Mouse (Mus musculus): Measurements from ENCODE around the gene Pom121.

The Pom121 gene

GRCm38 (mm10) chr5:135368312-135368711 lies 26.0 kb downstream of the Pom121 start:
- no peak for DNase-seq (ENCODE audit: inconsistent ontology term)

GRCm38 (mm10) chr5:135367841-135368240 lies 26.5 kb downstream of the Pom121 start:
- no peak for DNase-seq (ENCODE audit: inconsistent ontology term)

- peak; percentile 40 for DNase-seq (ENCODE audit: inconsistent ontology term)
Observed at GRCm38 (mm10) chr5:135363540-135363939, 30.8 kb downstream of the Pom121 start.

- DNase-seq (ENCODE audit: inconsistent ontology term) = no peak
Observed at GRCm38 (mm10) chr5:135362572-135362971, 31.8 kb downstream of the Pom121 start.

- DNase-seq (ENCODE audit: inconsistent ontology term) = no peak
Observed at GRCm38 (mm10) chr5:135359772-135360171, 34.6 kb downstream of the Pom121 start.

- DNase-seq (ENCODE audit: inconsistent ontology term) = no peak
Observed at GRCm38 (mm10) chr5:135357556-135357955, 36.8 kb downstream of the Pom121 start.

GRCm38 (mm10) chr5:135356090-135356489 lies 38.3 kb downstream of the Pom121 start:
- no peak for DNase-seq (ENCODE audit: inconsistent ontology term)

- DNase-seq (ENCODE audit: inconsistent ontology term) = no peak
Observed at GRCm38 (mm10) chr5:135353564-135353963, 40.8 kb downstream of the Pom121 start.

GRCm38 (mm10) chr5:135352995-135353394 lies 41.4 kb downstream of the Pom121 start, which contains the start of gene Trim50:
Gene Trim50 (plus strand): TSS chr5:135353295.
- no peak for DNase-seq (ENCODE audit: inconsistent ontology term)

- DNase-seq (ENCODE audit: inconsistent ontology term) = no peak
Observed at GRCm38 (mm10) chr5:135351606-135352005, 42.7 kb downstream of the Pom121 start.

- DNase-seq (ENCODE audit: inconsistent ontology term) = no peak
Observed at GRCm38 (mm10) chr5:135349862-135350261, 44.5 kb downstream of the Pom121 start, which contains the start of gene Fkbp6. Gene Fkbp6 (minus strand): TSS chr5:135350044.

- DNase-seq (ENCODE audit: inconsistent ontology term) = no peak
Observed at GRCm38 (mm10) chr5:135347511-135348011, 46.8 kb downstream of the Pom121 start.

- DNase-seq (ENCODE audit: inconsistent ontology term) = no peak
Observed at GRCm38 (mm10) chr5:135346430-135346829, 47.9 kb downstream of the Pom121 start.

GRCm38 (mm10) chr5:135345989-135346388 lies 48.4 kb downstream of the Pom121 start:
- no peak for DNase-seq (ENCODE audit: inconsistent ontology term)

- DNase-seq (ENCODE audit: inconsistent ontology term) = peak; percentile 7
Observed at GRCm38 (mm10) chr5:135337575-135337974, 56.8 kb downstream of the Pom121 start.

GRCm38 (mm10) chr5:135331161-135331560 lies 63.2 kb downstream of the Pom121 start:
- no peak for DNase-seq (ENCODE audit: inconsistent ontology term)

GRCm38 (mm10) chr5:135330201-135330600 lies 64.1 kb downstream of the Pom121 start:
- DNase-seq (ENCODE audit: inconsistent ontology term) = no peak

- no peak for DNase-seq (ENCODE audit: inconsistent ontology term)
Observed at GRCm38 (mm10) chr5:135329471-135329870, 64.9 kb downstream of the Pom121 start.
